Mouse (Mus musculus) stomach, postnatal 0 days (tissue): ENCODE measurements around the gene Ric8a.
"Not testable (repeated sequence)": the region's sequence is repeated elsewhere in the genome, so short reads cannot be mapped to it uniquely, and the experiment has no call there.

Experiments used
- CTCF ChIP-seq: IDR thresholded peaks from 2 replicates; pipeline ENCODE4 v1.5.1; 2016; ENCODE audit warnings: antibody characterized with exemption, low read depth, mild to moderate bottlenecking, moderate library complexity
- EP300 ChIP-seq: optimal IDR thresholded peaks from 2 replicates; pipeline ENCODE3; 2016; ENCODE audit warnings: antibody characterized with exemption

- TF ChIP-seq CTCF, EP300: not testable (repeated sequence)
Observed at GRCm38 (mm10) chr7:140890636-140891035, 33.9 kb downstream of the Ric8a start.
